Mouse (Mus musculus) liver, adult 2 months (tissue): ENCODE results near the gene Lrrc74b.

Experiments used
- CTCF ChIP-seq: fragments of 200-500 bp; IDR thresholded peaks from 2 replicates; pipeline ENCODE4 v1.5.1; 2011; ENCODE audit warnings: low read depth, low read length, control low read depth
- POLR2A ChIP-seq: fragments of 200-500 bp; IDR thresholded peaks from 2 replicates; pipeline ENCODE4 v1.6.1; 2011; ENCODE audit warnings: low read length, control low read depth; ENCODE audit not compliant: insufficient read depth; ENCODE audit errors: extremely low read depth

- TF ChIP-seq CTCF: no peak
- TF ChIP-seq POLR2A: no peak
Observed at GRCm38 (mm10) chr16:17532676-17533329, 28.2 kb downstream of the Lrrc74b start.
